Mouse (Mus musculus) kidney, embryonic 16.5 days (tissue): ENCODE results near the gene Ntn4. TPM values are rescaled to one million over a fixed set of nuclear protein-coding genes. Genes with fewer than 3 reads are reported as not detected.

Experiments
- ATAC-seq: fragments of 200-750 bp; cut with Nextera tagmentation; 2 replicates; pipeline ENCODE4 v1.8.0; 2017; ENCODE audit warnings: moderate TSS enrichment; ENCODE audit not compliant: low FRiP score, low TSS enrichment
- H3K27ac ChIP-seq: fragments of 300-500 bp; sonication (generic); 2 replicates; pipeline ENCODE4 v1.5.1; 2014; ENCODE audit warnings: low read length
- H3K27me3 ChIP-seq: fragments of 300-500 bp; sonication (generic); 2 replicates; pipeline ENCODE4 v1.6.1; 2014; ENCODE audit warnings: low read length, control low read depth, mixed read lengths; ENCODE audit not compliant: insufficient read depth
- H3K36me3 ChIP-seq: fragments of 300-500 bp; sonication (generic); 2 replicates; pipeline ENCODE4 v1.6.1; 2014; ENCODE audit warnings: low read length, control low read depth, mixed read lengths; ENCODE audit not compliant: insufficient read depth
- H3K4me1 ChIP-seq: fragments of 300-500 bp; sonication (generic); 2 replicates; pipeline ENCODE4 v1.6.1; 2014; ENCODE audit warnings: low read length, control low read depth, mixed read lengths; ENCODE audit not compliant: insufficient read depth
- H3K4me2 ChIP-seq: fragments of 300-500 bp; sonication (generic); replicated peaks from 2 replicates; pipeline ENCODE4 v1.6.1; 2014; ENCODE audit warnings: low read depth, low read length
- H3K4me3 ChIP-seq: fragments of 300-500 bp; sonication (generic); 2 replicates; pipeline ENCODE4 v1.5.1; 2014; ENCODE audit warnings: mild to moderate bottlenecking, low read length
- H3K9ac ChIP-seq: fragments of 300-500 bp; sonication (generic); replicated peaks from 2 replicates; pipeline ENCODE4 v1.6.1; 2014; ENCODE audit warnings: low read length
- H3K9me3 ChIP-seq: fragments of 300-500 bp; sonication (generic); 2 replicates; pipeline ENCODE4 v1.6.1; 2016; ENCODE audit warnings: low read length, control low read depth
- WGBS: fragments of 180-500 bp; shearing (Covaris S2); extraction: QIAGEN DNeasy Blood & Tissue Kit; methylation state at CpG from one replicate; pipeline ENCODE4 v1.1.7; 2014; 5-methylcytosine and 5-hydroxymethylcytosine counted together
- polyA plus RNA-seq: library from polyadenylated mRNA; unstranded; fragments of >200 nt; fragmentation: Nextera tagmentation; extraction: Ambion mirVana; gene quantifications from 2 replicates; pipeline ENCODE4 v1.2.1, GENCODE M21; 2015

Ntn4 gene
- polyA plus RNA-seq, 1 experiment from 2014 or later: 0.59 TPM

- ATAC-seq: no peak
- Histone ChIP-seq H3K9ac (no peak overlapping the region), H3K4me1 (no peaks in the 10 kb centered on the region), H3K4me2 (no peak overlapping the region), H3K27ac (no peak overlapping the region), H3K9me3 (no peaks in the 10 kb centered on the region), H3K4me3 (no peak overlapping the region), H3K27me3 (no peaks in the 10 kb centered on the region), H3K36me3 (no peaks in the 10 kb centered on the region)
- WGBS: 72% methylated on average over 21 of the region's 21 CpGs
These were observed 54.7 kb downstream of the Ntn4 start for GRCm38 (mm10) chr10:93695043-93695791.

- Histone ChIP-seq H3K27ac (no peak overlapping the region), H3K4me2 (no peak overlapping the region), H3K4me1 (no peaks in the 10 kb centered on the region), H3K9me3 (no peaks in the 10 kb centered on the region), H3K9ac (no peak overlapping the region), H3K36me3 (no peaks in the 10 kb centered on the region), H3K4me3 (no peak overlapping the region), H3K27me3 (no peaks in the 10 kb centered on the region)
- WGBS: 92% methylated on average over 4 of the region's 4 CpGs
- ATAC-seq: no peak
These were observed 55.5 kb downstream of the Ntn4 start for GRCm38 (mm10) chr10:93696001-93696400.

GRCm38 (mm10) chr10:93697866-93698483, 57.5 kb downstream of the Ntn4 start:
- H3K4me3 ChIP-seq: no peak overlapping the region
- H3K4me1 ChIP-seq: no peaks in the 10 kb centered on the region
- no peak overlapping the region for H3K9ac ChIP-seq
- WGBS: 87% methylated on average over 10 of the region's 10 CpGs
- no peak for ATAC-seq
- H3K27ac ChIP-seq: no peak overlapping the region
- no peaks in the 10 kb centered on the region for H3K36me3 ChIP-seq
- no peak overlapping the region for H3K4me2 ChIP-seq
- H3K9me3 ChIP-seq: no peaks in the 10 kb centered on the region
- no peaks in the 10 kb centered on the region for H3K27me3 ChIP-seq

GRCm38 (mm10) chr10:93699689-93700478, 59.4 kb downstream of the Ntn4 start:
- Histone ChIP-seq H3K9ac (no peak overlapping the region), H3K4me1 (no peaks in the 10 kb centered on the region), H3K27me3 (no peaks in the 10 kb centered on the region), H3K27ac (no peak overlapping the region), H3K9me3 (no peaks in the 10 kb centered on the region), H3K4me2 (no peak overlapping the region), H3K4me3 (no peak overlapping the region), H3K36me3 (no peaks in the 10 kb centered on the region)
- 86% methylated on average over 10 of the region's 10 CpGs for WGBS
- no peak for ATAC-seq

GRCm38 (mm10) chr10:93700589-93701363, 60.3 kb downstream of the Ntn4 start:
- Histone ChIP-seq H3K4me1 (no peaks in the 10 kb centered on the region), H3K27ac (no peak overlapping the region), H3K4me2 (no peak overlapping the region), H3K27me3 (no peaks in the 10 kb centered on the region), H3K4me3 (no peak overlapping the region), H3K9me3 (0 out of 2 replicates have a peak, but pooled peaks cover 3% of the 10 kb centered on the region), H3K36me3 (no peaks in the 10 kb centered on the region), H3K9ac (no peak overlapping the region)
- 87% methylated on average over 21 of the region's 21 CpGs for WGBS
- no peak for ATAC-seq

GRCm38 (mm10) chr10:93703946-93704345, 63.5 kb downstream of the Ntn4 start:
- Histone ChIP-seq H3K9ac (no peak overlapping the region), H3K36me3 (no peaks in the 10 kb centered on the region), H3K9me3 (0 out of 2 replicates have a peak, but pooled peaks cover 3% of the 10 kb centered on the region), H3K4me2 (no peak overlapping the region), H3K4me3 (no peak overlapping the region), H3K4me1 (no peaks in the 10 kb centered on the region), H3K27me3 (no peaks in the 10 kb centered on the region), H3K27ac (no peak overlapping the region)
- WGBS: 78% methylated on average over 4 of the region's 4 CpGs
- ATAC-seq: no peak

GRCm38 (mm10) chr10:93707149-93708075, 66.9 kb downstream of the Ntn4 start:
- Histone ChIP-seq H3K27ac (no peak overlapping the region), H3K4me3 (no peak overlapping the region), H3K27me3 (no peaks in the 10 kb centered on the region), H3K36me3 (peaks cover 7% of the 10 kb centered on the region), H3K4me1 (no peaks in the 10 kb centered on the region), H3K9ac (no peak overlapping the region), H3K9me3 (peaks cover 6% of the 10 kb centered on the region; the same call in 1 of the 2 replicates), H3K4me2 (no peak overlapping the region)
- WGBS: 84% methylated on average over 21 of the region's 21 CpGs
- no peak for ATAC-seq

DNA sequence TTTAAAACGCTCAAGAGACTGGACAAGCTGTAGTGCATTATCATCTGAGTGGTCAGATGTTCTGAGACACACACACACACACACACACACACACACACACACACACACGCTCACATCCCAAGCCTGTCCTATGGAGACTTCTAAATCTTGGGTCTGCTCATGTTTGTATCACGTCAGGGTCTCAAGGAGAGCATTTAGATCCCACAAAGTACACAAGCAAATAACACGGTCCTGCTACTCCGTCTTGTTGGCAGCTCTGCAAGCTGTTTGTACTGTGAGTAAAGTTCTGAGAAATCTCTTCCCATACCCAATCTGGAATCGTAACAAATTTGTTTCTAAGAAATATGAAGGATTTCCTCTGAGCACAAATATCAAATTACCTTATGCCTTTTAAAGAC, 67.6 kb downstream of the Ntn4 start:
- no peak overlapping the region for H3K4me2 ChIP-seq
- 74% methylated on average over 6 of the region's 6 CpGs for WGBS
- H3K27ac ChIP-seq: no peak overlapping the region
- no peak overlapping the region for H3K4me3 ChIP-seq
- no peak overlapping the region for H3K9ac ChIP-seq
- no peaks in the 10 kb centered on the region for H3K4me1 ChIP-seq
- H3K36me3 ChIP-seq: peaks cover 7% of the 10 kb centered on the region
- no peak for ATAC-seq
- no peaks in the 10 kb centered on the region for H3K27me3 ChIP-seq
- H3K9me3 ChIP-seq: peaks cover 6% of the 10 kb centered on the region; the same call in 1 of the 2 replicates
